Mouse (Mus musculus): ENCODE results near the gene Vmn1r54.
"Not testable (repeated sequence)": the region's sequence is repeated elsewhere in the genome, so short reads cannot be mapped to it uniquely, and the experiment has no call there.

The Vmn1r54 gene

GRCm38 (mm10) chr6:90246000-90246399 is at the start of gene Vmn1r54:
Vmn1r54 (plus strand) TSS chr6:90246300.
- no peak for DNase-seq (ENCODE audit: low read depth, low spot score)

- DNase-seq (ENCODE audit: low read depth, low spot score): not testable (repeated sequence)
These were observed 43.6 kb upstream of the Vmn1r54 start, which contains the start of gene V1ra8 for GRCm38 (mm10) chr6:90202493-90202892. V1ra8 (plus strand) TSS chr6:90202793.

GRCm38 (mm10) chr6:90224338-90224737 is 21.8 kb upstream of the Vmn1r54 start, which contains the start of gene Vmn1r53:
Vmn1r53 (minus strand) TSS chr6:90224438.
- DNase-seq (ENCODE audit: low read depth, low spot score): no peak

- DNase-seq (ENCODE audit: low read depth, low spot score): not testable (repeated sequence)
These were observed 14.0 kb upstream of the Vmn1r54 start for GRCm38 (mm10) chr6:90232114-90232513.

- no peak for DNase-seq (ENCODE audit: low read depth, low spot score)
These were observed 13.4 kb upstream of the Vmn1r54 start for GRCm38 (mm10) chr6:90232681-90233080.

- DNase-seq (ENCODE audit: low read depth, low spot score): no peak
These were observed 2.1 kb upstream of the Vmn1r54 start for GRCm38 (mm10) chr6:90244019-90244418.

- no peak for DNase-seq (ENCODE audit: low read depth, low spot score)
These were observed 42.2 kb downstream of the Vmn1r54 start for GRCm38 (mm10) chr6:90288265-90288664.

GRCm38 (mm10) chr6:90300919-90301318 is 54.8 kb downstream of the Vmn1r54 start, which contains the start of gene BC048671:
BC048671 (plus strand) TSS chr6:90301219.
- DNase-seq (ENCODE audit: low read depth, low spot score): no peak

- no peak for DNase-seq (ENCODE audit: low read depth, low spot score)
These were observed 60.3 kb downstream of the Vmn1r54 start for GRCm38 (mm10) chr6:90306315-90306975.

GRCm38 (mm10) chr6:90308839-90309778 is 63.0 kb downstream of the Vmn1r54 start:
- no peak for DNase-seq (ENCODE audit: low read depth, low spot score)

- no peak for DNase-seq (ENCODE audit: low read depth, low spot score)
These were observed 69.9 kb downstream of the Vmn1r54 start for GRCm38 (mm10) chr6:90315961-90316360.

- peak; percentile 38 for DNase-seq (ENCODE audit: low read depth, low spot score)
These were observed 71.6 kb downstream of the Vmn1r54 start for GRCm38 (mm10) chr6:90317510-90318258.

GRCm38 (mm10) chr6:90319019-90319418 is 72.9 kb downstream of the Vmn1r54 start:
- DNase-seq (ENCODE audit: low read depth, low spot score): no peak

GRCm38 (mm10) chr6:90319475-90320191 is 73.5 kb downstream of the Vmn1r54 start:
- DNase-seq (ENCODE audit: low read depth, low spot score): peak; percentile 62

GRCm38 (mm10) chr6:90320429-90320828 is 74.3 kb downstream of the Vmn1r54 start:
- DNase-seq (ENCODE audit: low read depth, low spot score): no peak

All from skeletal muscle tissue, adult 2 months (tissue).